Mouse (Mus musculus) embryonic facial prominence, embryonic 14.5 days (tissue): ENCODE results near the gene Sirt1. TPM values are rescaled to one million over a fixed set of nuclear protein-coding genes. Genes with fewer than 3 reads are reported as not detected.
A peak's percentile ranks its signal among the peaks of the same experiment; 100 is the strongest.

Experiments
- ATAC-seq: fragments of 200-750 bp; cut with Nextera tagmentation; 2 replicates; pipeline ENCODE4 v1.8.0; 2017; ENCODE audit warnings: low read depth, moderate number of reproducible peaks, moderate TSS enrichment
- DNase-seq: peaks from one replicate; pipeline ENCODE4 v3.0.0-alpha.2; 2015; ENCODE audit warnings: low spot score
- H3K27ac ChIP-seq: fragments of 300-500 bp; sonication (generic); replicated peaks from 2 replicates; pipeline ENCODE4 v1.5.1; 2014; ENCODE audit warnings: low read depth, mild to moderate bottlenecking, low read length, moderate library complexity
- H3K27me3 ChIP-seq: fragments of 300-500 bp; sonication (generic); replicated peaks from 2 replicates; pipeline ENCODE4 v1.6.1; 2014; ENCODE audit warnings: low read length; ENCODE audit not compliant: control insufficient read depth, insufficient read depth
- H3K36me3 ChIP-seq: fragments of 300-500 bp; sonication (generic); 2 replicates; pipeline ENCODE4 v1.6.1; 2014; ENCODE audit warnings: low read length, mixed read lengths; ENCODE audit not compliant: control insufficient read depth, insufficient read depth
- H3K4me1 ChIP-seq: fragments of 300-500 bp; sonication (generic); 2 replicates; pipeline ENCODE4 v1.6.1; 2014; ENCODE audit warnings: antibody characterized with exemption, low read length; ENCODE audit not compliant: control insufficient read depth, insufficient read depth
- H3K4me2 ChIP-seq: fragments of 300-500 bp; sonication (generic); 2 replicates; pipeline ENCODE4 v1.6.1; 2014; ENCODE audit warnings: low read depth, mild to moderate bottlenecking, low read length, moderate library complexity, mixed read lengths
- H3K4me3 ChIP-seq: fragments of 300-500 bp; sonication (generic); 2 replicates; pipeline ENCODE4 v1.5.1; 2014; ENCODE audit warnings: low read depth, mild to moderate bottlenecking, low read length
- H3K9ac ChIP-seq: fragments of 300-500 bp; sonication (generic); 2 replicates; pipeline ENCODE4 v1.6.1; 2014; ENCODE audit warnings: low read depth, mild to moderate bottlenecking, low read length, moderate library complexity, mixed read lengths
- H3K9me3 ChIP-seq: fragments of 300-500 bp; sonication (generic); 2 replicates; pipeline ENCODE4 v1.6.1; 2016; ENCODE audit warnings: low read length; ENCODE audit not compliant: control insufficient read depth
- whole genome bisulfite sequencing: fragments of 180-500 bp; shearing (Covaris S2); extraction: QIAGEN DNeasy Blood & Tissue Kit; methylation state at CpG from one replicate; pipeline ENCODE4 v1.1.7; 2014; 5-methylcytosine and 5-hydroxymethylcytosine counted together
- polyA plus RNA-seq: library from polyadenylated mRNA; unstranded; fragments of >200 nt; fragmentation: Nextera tagmentation; extraction: Ambion mirVana; gene quantifications from 2 replicates; pipeline ENCODE4 v1.2.1, GENCODE M21; 2014

Sirt1 gene
- polyA plus RNA-seq: 6.8 and 7.5 TPM in 2 replicates

DNA sequence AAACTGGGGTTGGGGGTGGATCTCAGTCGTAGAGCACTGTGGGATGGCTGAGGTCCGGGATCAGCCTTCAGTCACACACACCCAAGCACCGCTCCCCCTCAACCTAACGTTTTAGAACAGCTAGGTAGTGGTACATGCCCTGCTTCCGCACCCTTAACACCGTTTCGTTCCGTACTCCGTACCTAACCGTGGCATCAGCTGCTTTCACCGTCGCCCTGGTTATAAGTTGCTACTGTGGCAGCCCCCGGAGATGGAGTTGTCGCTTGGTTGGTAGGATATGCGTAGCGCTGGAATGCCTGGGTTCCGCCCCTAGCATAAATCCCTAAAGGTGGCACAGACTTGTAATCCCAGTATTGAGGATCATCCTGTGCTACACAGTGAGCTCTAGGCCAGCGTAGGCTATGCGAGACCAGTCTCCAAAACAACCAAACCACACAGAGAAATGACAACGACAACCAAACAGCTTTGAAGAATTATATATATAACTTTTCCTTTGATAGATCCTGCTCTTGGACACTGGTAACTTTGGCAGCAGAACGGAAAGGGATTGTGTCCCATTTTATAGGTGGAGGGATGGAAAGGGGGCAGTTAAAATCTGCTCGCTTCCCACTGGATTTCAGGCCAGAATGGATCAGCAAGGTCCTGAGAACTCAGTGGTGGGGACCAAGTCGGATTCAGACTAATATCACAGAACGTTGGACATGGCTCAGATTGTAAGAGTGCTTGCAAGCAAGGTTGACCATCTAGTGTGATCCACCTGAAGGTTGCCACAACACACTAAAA is at the start of gene Sirt1:
TSS of gene Sirt1 (minus strand) at position 207 of the 783 bp plus-strand sequence.
- H3K36me3 ChIP-seq: no peaks in the 10 kb centered on the region
- H3K27ac ChIP-seq: peak within 1 kb of the TSS; percentile 8; the same call in 1 of the 2 replicates
- peak within 1 kb of the TSS; percentile 69 for H3K9ac ChIP-seq
- ATAC-seq (no peak), DNase-seq (no peak)
- H3K4me3 ChIP-seq: peak within 1 kb of the TSS; percentile 56
- H3K9me3 ChIP-seq: no peaks in the 10 kb centered on the region
- H3K4me2 ChIP-seq: peak within 1 kb of the TSS; percentile 96
- H3K4me1 ChIP-seq: peaks cover 5% of the 10 kb centered on the region; the same call in 1 of the 2 replicates
- WGBS: 7% methylated on average over 24 of the region's 24 CpGs
- 0 out of 2 replicates have a peak, but pooled peaks cover 4% of the 10 kb centered on the region for H3K27me3 ChIP-seq

DNA sequence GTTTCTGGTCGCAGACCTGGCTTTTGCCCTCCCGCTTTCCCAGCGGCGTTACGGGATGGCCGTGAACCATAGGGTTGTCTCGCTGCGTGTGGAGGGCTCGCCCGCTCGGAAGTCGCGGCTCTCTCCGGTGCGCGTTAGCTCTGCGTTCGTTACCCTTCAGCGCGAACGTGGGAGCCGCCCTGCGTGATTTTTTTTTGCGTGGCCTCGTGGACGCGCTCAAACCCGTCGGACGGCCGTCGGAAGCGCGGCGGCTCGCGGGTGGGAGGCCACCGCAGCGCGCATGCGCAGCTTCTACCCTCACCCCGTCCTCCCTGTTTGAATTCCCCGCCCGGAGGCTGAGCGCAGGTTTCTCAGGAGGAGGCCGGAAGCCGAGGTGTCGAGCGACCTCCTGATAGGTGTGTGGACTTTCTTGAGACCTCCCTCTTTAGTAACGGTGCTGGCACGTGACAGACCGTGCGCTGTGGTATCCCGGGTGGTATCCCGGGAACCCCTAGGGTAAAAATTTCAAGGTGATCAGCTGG is 48.3 kb upstream of the Sirt1 start, which contains the start of gene Ctnna3:
TSS of gene Ctnna3 (plus strand) at position 314 of the 521 bp plus-strand sequence.
- no peaks in the 10 kb centered on the region for H3K9me3 ChIP-seq
- ATAC-seq: peak; percentile 97
- H3K36me3 ChIP-seq: no peaks in the 10 kb centered on the region
- no peaks in the 10 kb centered on the region for H3K27me3 ChIP-seq
- H3K27ac ChIP-seq: peak within 1 kb of the TSS; percentile 86
- H3K4me2 ChIP-seq: peak within 1 kb of the TSS; percentile 65
- peak within 1 kb of the TSS; percentile 81 for H3K9ac ChIP-seq
- peak within 1 kb of the TSS; percentile 88 for H3K4me3 ChIP-seq
- peak; percentile 98 for DNase-seq
- no peaks in the 10 kb centered on the region for H3K4me1 ChIP-seq
- 1% methylated on average over 43 of the region's 55 CpGs for WGBS

DNA sequence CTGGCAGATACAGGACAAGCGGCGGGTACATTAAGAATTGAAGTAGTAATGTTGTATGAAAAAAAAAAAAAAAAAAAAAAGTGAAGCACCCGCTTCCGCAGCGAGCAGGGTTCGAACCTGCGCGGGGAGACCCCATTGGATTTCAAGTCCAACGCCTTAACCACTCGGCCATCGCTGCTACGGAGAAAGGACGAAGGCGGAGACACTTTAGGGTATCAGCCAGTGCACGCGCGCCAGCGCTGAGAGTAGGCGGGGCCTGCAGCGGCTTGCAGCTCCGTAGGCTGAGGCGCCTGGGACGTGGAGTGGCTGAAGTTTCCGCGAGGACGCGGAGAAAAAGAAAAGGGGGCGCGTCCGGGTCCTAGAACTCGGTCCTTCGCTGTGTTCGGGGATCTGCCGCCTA is 47.9 kb upstream of the Sirt1 start:
- H3K9ac ChIP-seq: peak overlapping the region; percentile 81
- no peaks in the 10 kb centered on the region for H3K36me3 ChIP-seq
- peak overlapping the region; percentile 88 for H3K4me3 ChIP-seq
- H3K9me3 ChIP-seq: no peaks in the 10 kb centered on the region
- H3K4me2 ChIP-seq: peak overlapping the region; percentile 65
- H3K4me1 ChIP-seq: no peaks in the 10 kb centered on the region
- ATAC-seq: peak; percentile 91
- DNase-seq: peak; percentile 94
- H3K27ac ChIP-seq: peak overlapping the region; percentile 86
- H3K27me3 ChIP-seq: no peaks in the 10 kb centered on the region
- under 1% methylated on average over 30 of the region's 34 CpGs for WGBS

DNA sequence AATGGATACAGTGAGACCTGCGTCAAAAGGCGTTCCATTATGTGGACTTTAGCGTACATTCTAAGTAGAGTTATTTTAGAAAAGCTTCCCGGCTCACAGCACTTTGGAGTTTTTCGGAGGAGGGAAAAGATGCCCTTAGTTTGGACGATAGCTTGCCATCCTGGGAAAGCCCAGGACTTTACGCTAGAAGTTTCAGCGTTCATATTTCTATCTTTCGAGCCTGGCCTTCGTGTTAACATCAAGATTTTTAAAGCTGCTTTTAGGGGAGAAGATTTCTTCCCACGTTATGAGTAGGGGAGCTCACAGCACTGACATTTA is 47.5 kb upstream of the Sirt1 start:
- H3K4me3 ChIP-seq: peak overlapping the region; percentile 88
- H3K36me3 ChIP-seq: no peaks in the 10 kb centered on the region
- WGBS: 3% methylated on average over 11 of the region's 11 CpGs
- no peaks in the 10 kb centered on the region for H3K4me1 ChIP-seq
- ATAC-seq: no peak
- DNase-seq: no peak
- H3K27me3 ChIP-seq: no peaks in the 10 kb centered on the region
- H3K9ac ChIP-seq: peak overlapping the region; percentile 61
- H3K27ac ChIP-seq: peak overlapping the region; percentile 46
- H3K4me2 ChIP-seq: peak overlapping the region; percentile 65
- H3K9me3 ChIP-seq: no peaks in the 10 kb centered on the region

- Histone ChIP-seq H3K27ac (peak overlapping the region; percentile 46), H3K4me2 (peak overlapping the region; percentile 65), H3K4me3 (peak overlapping the region; percentile 88), H3K9me3 (no peaks in the 10 kb centered on the region), H3K27me3 (no peaks in the 10 kb centered on the region), H3K4me1 (no peaks in the 10 kb centered on the region), H3K36me3 (no peaks in the 10 kb centered on the region), H3K9ac (peak overlapping the region; percentile 61)
- DNase-seq: peak; percentile 57
- WGBS: 20% methylated on average over 19 of the region's 19 CpGs
- ATAC-seq: no peak
Observed at GRCm38 (mm10) chr10:63428243-63429022, 46.9 kb upstream of the Sirt1 start.

GRCm38 (mm10) chr10:63427146-63427545 is 45.6 kb upstream of the Sirt1 start:
- Histone ChIP-seq H3K27me3 (no peaks in the 10 kb centered on the region), H3K9ac (no peak overlapping the region), H3K36me3 (no peaks in the 10 kb centered on the region), H3K4me1 (no peaks in the 10 kb centered on the region), H3K27ac (no peak overlapping the region), H3K4me2 (no peak overlapping the region), H3K4me3 (no peak overlapping the region), H3K9me3 (no peaks in the 10 kb centered on the region)
- DNase-seq (no peak), ATAC-seq (no peak)
- 72% methylated on average over 8 of the region's 8 CpGs for WGBS

DNA sequence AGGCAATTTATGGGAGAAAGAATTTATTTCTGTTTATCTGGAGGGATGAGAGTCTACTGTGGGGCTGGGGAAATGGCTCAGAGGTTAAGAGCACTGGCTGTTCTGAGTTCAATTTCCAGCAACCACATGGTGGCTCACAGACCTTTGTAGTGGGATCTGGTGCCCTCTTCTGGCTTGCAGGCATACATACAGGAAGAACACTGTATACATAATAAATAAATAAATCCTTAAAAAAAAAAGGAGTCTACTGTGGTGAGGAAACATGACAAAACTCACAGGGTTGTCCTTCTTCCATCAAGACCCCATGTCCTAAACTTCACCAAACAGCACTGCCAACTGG is 42.9 kb upstream of the Sirt1 start:
- Histone ChIP-seq H3K9me3 (no peaks in the 10 kb centered on the region), H3K9ac (no peak overlapping the region), H3K4me2 (no peak overlapping the region), H3K27ac (no peak overlapping the region), H3K36me3 (no peaks in the 10 kb centered on the region), H3K27me3 (no peaks in the 10 kb centered on the region), H3K4me3 (no peak overlapping the region), H3K4me1 (no peaks in the 10 kb centered on the region)
- ATAC-seq (no peak), DNase-seq (no peak)

- Histone ChIP-seq H3K4me1 (no peaks in the 10 kb centered on the region), H3K27me3 (no peaks in the 10 kb centered on the region), H3K4me3 (no peak overlapping the region), H3K4me2 (no peak overlapping the region), H3K9me3 (no peaks in the 10 kb centered on the region), H3K9ac (no peak overlapping the region), H3K27ac (no peak overlapping the region), H3K36me3 (no peaks in the 10 kb centered on the region)
- DNase-seq: no peak
- WGBS: 86% methylated on average over 9 of the region's 9 CpGs
- no peak for ATAC-seq
Observed at GRCm38 (mm10) chr10:63423591-63424474, 42.3 kb upstream of the Sirt1 start.
